Mouse (Mus musculus) spleen, adult 18-20 months (tissue): ENCODE measurements around the gene Olfm3.

ENCODE experiments used
- DNase-seq, 2 experiments: peaks; one replicate each; pipeline ENCODE4 v3.0.0; 2022; ENCODE audit warnings: mixed read lengths in 2 of 2

The Olfm3 gene

GRCm38 (mm10) chr3:114903924-114904438, at the start of gene Olfm3:
TSS of gene Olfm3 (plus strand) at chr3:114904078.
- DNase-seq, result peak in 1 of 2 experiments; percentile 3

DNA sequence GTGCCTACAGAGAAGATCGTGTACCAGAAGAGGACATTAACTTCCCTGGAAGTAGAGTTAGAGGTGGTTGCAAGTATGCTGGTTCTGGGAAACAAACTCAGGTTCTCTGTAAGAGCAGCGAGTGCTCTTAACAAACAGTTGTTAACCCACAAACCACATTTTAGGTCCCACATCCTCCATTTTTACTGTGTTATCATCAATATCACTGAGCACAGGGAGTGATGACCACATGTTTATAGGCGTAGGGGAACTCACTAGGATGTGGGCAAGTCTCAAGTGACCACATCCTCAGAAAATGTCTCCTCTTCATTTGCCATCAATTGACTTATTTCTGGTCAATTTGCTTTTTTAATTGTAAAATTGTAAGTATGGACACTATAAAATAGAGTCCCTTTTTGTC, 14.1 kb upstream of the Olfm3 start:
- DNase-seq, result no peak

GRCm38 (mm10) chr3:114904633-114905423, 950 bp downstream of the Olfm3 start:
- DNase-seq, result no peak

DNA sequence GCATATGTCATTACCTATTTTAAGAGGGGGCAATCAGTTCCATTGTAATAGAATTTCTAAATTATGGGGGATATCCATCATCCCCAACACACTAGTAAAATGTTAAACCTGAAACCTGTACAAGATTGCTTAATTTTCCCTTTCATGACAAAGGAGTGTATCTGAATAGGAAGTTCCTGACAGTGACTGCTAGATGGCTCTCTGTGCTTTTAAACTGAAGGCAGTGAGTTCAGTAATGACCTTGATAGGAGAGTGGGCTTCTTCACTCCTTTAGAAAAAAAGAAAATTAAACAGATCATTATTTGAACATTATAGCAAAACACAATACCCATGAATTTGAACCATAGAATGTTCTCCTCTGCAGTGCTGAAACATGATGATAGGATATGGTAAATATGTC, 3.7 kb downstream of the Olfm3 start:
- DNase-seq, result no peak

GRCm38 (mm10) chr3:114908846-114909245, 5.0 kb downstream of the Olfm3 start:
- no peak for DNase-seq

DNA sequence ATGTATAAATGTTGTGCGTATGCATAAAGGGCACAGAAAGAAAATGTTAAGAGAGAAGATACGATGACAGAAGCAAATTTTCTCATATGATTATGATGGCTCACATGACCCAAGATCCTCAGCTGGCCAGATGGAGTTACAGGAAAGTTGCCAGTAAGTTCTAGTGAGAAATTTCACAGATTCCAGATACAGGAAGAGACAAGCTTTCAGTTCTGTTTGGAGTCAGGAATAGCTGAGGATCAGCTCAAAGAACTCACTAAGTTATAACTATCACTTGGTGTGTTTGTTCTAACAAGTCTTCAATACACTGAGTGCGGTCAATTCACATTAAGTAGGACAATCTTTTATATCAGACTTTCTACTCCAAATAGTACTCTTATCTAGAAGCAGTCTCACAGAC, 16.2 kb downstream of the Olfm3 start:
- no peak for DNase-seq

GRCm38 (mm10) chr3:114929605-114930004, 25.7 kb downstream of the Olfm3 start:
- no peak for DNase-seq

- DNase-seq, result no peak
Measured at GRCm38 (mm10) chr3:114930336-114930735, 26.5 kb downstream of the Olfm3 start.

DNA sequence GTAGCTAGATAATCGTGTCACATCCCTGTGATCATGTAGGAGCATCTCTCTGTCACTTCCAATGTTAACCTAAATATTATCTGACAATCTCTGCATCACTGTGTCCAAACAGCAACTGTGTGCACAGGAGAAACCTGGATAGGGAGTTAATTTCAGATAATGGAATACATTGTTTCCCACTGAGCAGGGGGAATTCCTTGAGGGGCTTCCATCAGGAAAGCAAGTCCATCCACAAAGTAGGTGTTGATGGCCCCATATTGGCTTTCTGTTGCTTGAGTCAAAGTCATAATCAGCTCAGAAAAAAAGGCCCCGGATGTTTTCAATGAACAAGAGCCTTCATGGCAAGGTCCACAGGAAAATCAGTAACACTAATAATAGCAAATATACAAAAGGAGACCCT, 26.9 kb downstream of the Olfm3 start:
- DNase-seq, result no peak

DNA sequence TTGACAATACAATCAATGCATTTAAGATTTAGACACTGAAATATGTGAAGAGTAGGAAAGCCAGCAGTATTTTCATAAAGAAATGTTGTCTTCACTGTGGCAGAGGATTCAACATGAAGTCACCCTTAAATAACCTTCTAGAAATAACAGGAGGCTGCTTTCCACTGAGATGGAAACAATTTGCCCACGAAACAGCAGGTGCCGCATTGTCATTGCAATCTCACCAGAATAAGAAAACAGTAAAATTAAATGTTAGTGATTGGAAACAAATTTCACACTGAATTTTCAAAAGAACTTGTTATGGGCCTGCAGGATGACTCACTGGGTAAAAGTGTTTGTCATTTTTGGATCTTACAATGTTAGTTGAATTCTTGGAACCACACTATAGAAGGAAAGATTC, 29.0 kb downstream of the Olfm3 start:
- DNase-seq, result no peak

GRCm38 (mm10) chr3:114954904-114955303, 51.0 kb downstream of the Olfm3 start:
- no peak for DNase-seq

DNA sequence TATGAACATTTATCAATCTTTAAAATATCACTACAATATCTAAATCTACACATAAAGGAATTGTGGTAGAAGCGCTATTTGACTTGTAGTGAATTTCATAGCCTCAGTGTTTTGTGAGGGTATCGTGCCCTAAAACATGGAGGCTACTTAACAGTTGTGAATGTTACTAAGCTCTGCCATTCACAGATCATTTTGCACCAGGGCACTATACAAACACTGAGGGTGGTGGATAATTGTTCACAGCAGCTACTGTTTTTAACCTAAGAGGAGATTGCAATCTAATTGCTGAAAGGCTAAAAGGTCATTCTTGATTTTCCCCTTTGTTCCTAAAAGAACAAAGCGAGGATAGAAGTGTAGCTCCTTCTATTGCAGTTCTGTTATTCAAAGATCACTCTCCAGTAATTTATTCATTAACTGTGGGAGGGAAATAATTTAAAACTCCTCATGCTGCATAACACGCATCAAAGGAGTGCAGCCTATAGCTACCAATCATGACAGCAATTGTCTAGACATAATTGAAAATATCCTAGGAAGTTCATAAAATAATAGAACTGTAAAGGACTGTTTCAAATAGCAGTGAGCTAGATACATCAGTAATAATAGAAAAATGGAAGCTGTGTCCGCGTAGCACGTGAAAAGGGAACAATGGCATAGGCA, 55.6 kb downstream of the Olfm3 start:
- no peak for DNase-seq

DNA sequence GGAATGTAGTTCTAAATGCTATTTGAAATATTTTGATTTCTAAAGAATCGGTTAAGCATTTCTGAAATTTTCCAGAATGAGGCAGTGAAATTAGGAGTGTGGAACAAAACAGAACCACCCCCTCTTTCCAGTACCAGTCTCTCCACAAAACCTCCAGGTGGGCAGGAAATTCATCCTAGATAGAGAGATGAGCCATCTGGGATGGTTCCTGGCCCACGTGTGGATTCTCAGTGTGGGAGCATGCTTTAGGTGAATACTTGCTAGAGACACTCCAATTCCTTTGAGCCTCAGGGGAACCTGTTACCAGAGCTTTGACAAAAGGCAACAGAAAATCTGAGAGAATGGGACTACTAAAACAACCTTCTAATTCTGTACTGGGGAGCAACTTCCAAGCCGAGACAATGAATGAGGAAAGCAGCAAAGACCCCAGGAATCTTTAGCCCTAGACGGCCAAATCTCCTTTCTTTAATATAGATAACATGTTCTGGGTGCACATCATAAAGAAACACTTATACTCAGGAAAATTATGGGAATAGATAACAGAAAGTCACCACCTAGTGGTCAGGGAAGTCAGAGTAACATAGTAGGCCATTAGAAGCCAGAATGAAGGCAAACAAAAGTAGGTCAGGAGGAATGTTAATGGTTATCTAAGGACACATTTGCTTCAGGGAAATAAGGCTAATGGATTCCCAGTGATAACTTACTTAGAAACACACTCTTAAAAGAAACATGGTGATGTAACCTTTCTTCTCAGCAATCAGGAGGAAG, 58.6 kb downstream of the Olfm3 start:
- DNase-seq, result no peak

- DNase-seq, result no peak
Measured at GRCm38 (mm10) chr3:114971183-114971582, 67.3 kb downstream of the Olfm3 start.

- no peak for DNase-seq
Measured at GRCm38 (mm10) chr3:114972522-114972921, 68.6 kb downstream of the Olfm3 start.

GRCm38 (mm10) chr3:114990828-114991227, 87.0 kb downstream of the Olfm3 start:
- no peak for DNase-seq

- no peak for DNase-seq
Measured at GRCm38 (mm10) chr3:114995956-114996355, 92.1 kb downstream of the Olfm3 start.

DNA sequence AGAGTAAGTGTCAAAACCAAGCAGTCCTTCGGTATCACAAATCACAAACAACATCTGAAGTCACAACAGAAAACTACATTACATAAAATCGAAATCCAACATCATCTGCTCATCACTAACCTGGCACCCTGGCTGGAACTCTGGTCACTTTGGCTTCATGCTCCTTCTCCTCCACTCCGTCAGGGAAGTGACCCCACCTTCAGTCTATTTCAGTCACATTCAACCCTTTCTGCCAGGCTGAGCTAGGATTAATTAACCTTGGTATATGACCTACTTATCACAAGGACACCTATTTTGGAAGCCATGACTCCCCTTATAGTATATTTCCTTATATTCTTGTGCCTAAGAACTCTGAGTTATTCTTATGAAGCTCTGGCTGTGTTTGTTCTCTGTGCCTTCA, 123.7 kb downstream of the Olfm3 start:
- DNase-seq, result no peak

- no peak for DNase-seq
Measured at GRCm38 (mm10) chr3:115028046-115028445, 124.2 kb downstream of the Olfm3 start.

DNA sequence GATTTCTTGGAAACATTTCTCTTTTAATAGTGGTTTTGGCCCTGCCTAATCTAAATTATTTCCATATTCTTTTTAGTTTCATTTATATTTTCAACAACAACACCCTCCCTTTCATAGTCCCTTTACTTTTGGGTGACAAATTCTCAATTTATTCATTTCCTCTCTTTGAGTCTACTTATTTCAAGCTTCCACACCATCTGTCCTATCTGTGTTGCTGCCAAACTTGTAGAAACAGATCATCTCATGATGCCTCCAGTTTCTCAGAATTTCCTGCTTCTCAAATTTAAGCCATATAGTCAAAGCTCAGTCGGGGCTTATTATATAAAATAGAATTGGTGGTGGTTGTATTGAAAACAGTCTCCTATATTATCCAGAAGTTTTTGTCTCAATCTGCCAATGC, 124.7 kb downstream of the Olfm3 start:
- DNase-seq, result no peak

DNA sequence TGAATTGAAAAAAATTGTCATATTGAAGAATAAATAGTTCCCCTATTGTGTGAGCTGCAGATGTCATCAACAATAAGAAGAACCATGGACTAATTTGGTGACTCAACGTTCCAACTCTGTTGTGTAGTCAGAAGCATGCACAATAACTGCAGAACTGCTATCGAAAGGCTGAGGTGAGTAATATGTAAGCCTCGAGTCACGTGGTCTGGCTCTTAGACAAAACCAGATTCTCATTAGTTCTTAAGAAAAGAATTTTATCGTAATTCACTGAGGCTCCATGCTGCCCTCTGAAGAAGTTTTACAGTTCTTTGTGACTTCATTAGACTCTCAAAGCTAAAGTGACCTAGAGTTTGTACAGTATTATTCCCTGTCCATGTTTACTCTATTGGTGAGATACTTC, 145.2 kb downstream of the Olfm3 start:
- no peak for DNase-seq

GRCm38 (mm10) chr3:115064901-115065300, 161.0 kb downstream of the Olfm3 start:
- no peak for DNase-seq

- no peak for DNase-seq
Measured at GRCm38 (mm10) chr3:115080428-115081181, 176.7 kb downstream of the Olfm3 start.
